Mouse (Mus musculus) heart, embryonic 16.5 days (tissue): Measurements from ENCODE around the gene Galnt6. TPM values are rescaled to one million over a fixed set of nuclear protein-coding genes. Genes with fewer than 3 reads are reported as not detected.
"Not testable (repeated sequence)": the region's sequence is repeated elsewhere in the genome, so short reads cannot be mapped to it uniquely, and the experiment has no call there.

Experiments
- ATAC-seq: fragments of 200-750 bp; cut with Nextera tagmentation; replicated peaks from 2 replicates; pipeline ENCODE4 v1.8.0; 2017; ENCODE audit warnings: moderate number of reproducible peaks; ENCODE audit not compliant: insufficient read depth, low FRiP score; ENCODE audit errors: extremely low read depth
- H3K27ac ChIP-seq: fragments of 300-500 bp; sonication (generic); 2 replicates; pipeline ENCODE4 v1.5.1; 2014; ENCODE audit warnings: mild to moderate bottlenecking, low read length, control low read depth, moderate library complexity
- H3K27me3 ChIP-seq: fragments of 300-500 bp; sonication (generic); 2 replicates; pipeline ENCODE4 v1.6.1; 2014; ENCODE audit warnings: low read length, mixed read lengths; ENCODE audit not compliant: control insufficient read depth, insufficient read depth
- H3K36me3 ChIP-seq: fragments of 300-500 bp; sonication (generic); 2 replicates; pipeline ENCODE4 v1.6.1; 2014; ENCODE audit not compliant: control insufficient read depth, insufficient read depth
- H3K4me1 ChIP-seq: fragments of 300-500 bp; sonication (generic); 2 replicates; pipeline ENCODE4 v1.6.1; 2014; ENCODE audit warnings: low read length, mixed read lengths; ENCODE audit not compliant: control insufficient read depth, insufficient read depth
- H3K4me2 ChIP-seq: fragments of 300-500 bp; sonication (generic); 2 replicates; pipeline ENCODE4 v1.6.1; 2014; ENCODE audit warnings: low read depth, mild to moderate bottlenecking, control low read depth, low read length
- H3K4me3 ChIP-seq: fragments of 300-500 bp; sonication (generic); 2 replicates; pipeline ENCODE4 v1.5.1; 2014; ENCODE audit warnings: mild to moderate bottlenecking, control low read depth, low read length
- H3K9ac ChIP-seq: fragments of 300-500 bp; sonication (generic); 2 replicates; pipeline ENCODE4 v1.6.1; 2014; ENCODE audit warnings: low read length, control low read depth
- H3K9me3 ChIP-seq: fragments of 300-500 bp; sonication (generic); replicated peaks from 2 replicates; pipeline ENCODE4 v1.6.1; 2016; ENCODE audit warnings: low read length; ENCODE audit not compliant: control insufficient read depth
- whole genome bisulfite sequencing: fragments of 180-500 bp; shearing (Covaris S2); extraction: QIAGEN DNeasy Blood & Tissue Kit; methylation state at CpG from one replicate; pipeline ENCODE4 v1.1.7; 2014; 5-methylcytosine and 5-hydroxymethylcytosine counted together
- polyA plus RNA-seq: library from polyadenylated mRNA; unstranded; fragments of >200 nt; fragmentation: Nextera tagmentation; extraction: Ambion mirVana; gene quantifications from 2 replicates; pipeline ENCODE4 v1.2.1, GENCODE M21; 2015

Galnt6 gene
- 1.0 and 2.4 TPM in 2 replicates for polyA plus RNA-seq

DNA sequence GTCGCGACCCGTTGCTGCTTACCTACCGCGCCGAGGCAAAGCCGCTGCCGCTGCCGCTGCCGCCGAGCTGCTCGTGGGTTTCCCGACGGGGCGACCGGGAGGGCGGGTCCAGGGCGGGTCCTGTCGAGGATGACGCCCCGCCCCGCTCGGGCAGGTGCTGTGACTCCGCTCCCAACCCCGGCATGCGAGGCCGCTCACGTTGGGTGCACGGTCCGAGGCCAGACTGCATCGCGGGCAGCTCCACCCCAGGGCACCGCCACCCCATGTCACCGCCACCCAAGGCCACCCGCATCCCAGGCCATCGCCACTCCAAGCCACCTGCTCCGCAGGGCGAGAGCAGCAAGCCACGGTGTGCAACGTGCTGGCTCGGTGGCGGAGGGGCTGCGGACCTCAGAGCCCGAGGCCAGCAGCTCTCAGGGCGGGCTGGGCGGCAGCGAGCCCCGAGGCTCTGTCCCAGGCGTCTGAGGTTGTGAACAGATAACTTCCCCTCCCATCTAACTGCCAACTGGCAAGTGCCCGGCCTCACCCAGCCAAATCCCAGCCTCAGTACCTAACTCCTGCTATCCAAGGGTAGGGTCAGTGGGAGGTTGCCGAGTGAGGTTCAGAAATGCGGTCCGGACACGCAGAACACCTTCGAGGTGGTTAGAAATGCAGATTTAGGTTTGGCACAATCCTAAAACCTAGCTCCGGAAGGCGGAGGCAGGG lies at the start of gene Galnt6:
Gene Galnt6, minus strand, starts transcription at position 96 of the 705 bp plus-strand sequence.
- Histone ChIP-seq H3K4me1 (peaks cover 5% of the 10 kb centered on the region; the same call in 1 of the 2 replicates), H3K27ac (no peak within 1 kb of the TSS), H3K4me3 (peak within 1 kb of the TSS; percentile 46), H3K36me3 (no peaks in the 10 kb centered on the region), H3K9me3 (no peaks in the 10 kb centered on the region), H3K4me2 (peak within 1 kb of the TSS; percentile 64), H3K27me3 (peaks cover 33% of the 10 kb centered on the region), H3K9ac (0 out of 2 replicates have a peak within 1 kb of the TSS, but pooled peaks have one; percentile 3)
- no peak for ATAC-seq
- WGBS = 6% methylated on average over 53 of the region's 57 CpGs

DNA sequence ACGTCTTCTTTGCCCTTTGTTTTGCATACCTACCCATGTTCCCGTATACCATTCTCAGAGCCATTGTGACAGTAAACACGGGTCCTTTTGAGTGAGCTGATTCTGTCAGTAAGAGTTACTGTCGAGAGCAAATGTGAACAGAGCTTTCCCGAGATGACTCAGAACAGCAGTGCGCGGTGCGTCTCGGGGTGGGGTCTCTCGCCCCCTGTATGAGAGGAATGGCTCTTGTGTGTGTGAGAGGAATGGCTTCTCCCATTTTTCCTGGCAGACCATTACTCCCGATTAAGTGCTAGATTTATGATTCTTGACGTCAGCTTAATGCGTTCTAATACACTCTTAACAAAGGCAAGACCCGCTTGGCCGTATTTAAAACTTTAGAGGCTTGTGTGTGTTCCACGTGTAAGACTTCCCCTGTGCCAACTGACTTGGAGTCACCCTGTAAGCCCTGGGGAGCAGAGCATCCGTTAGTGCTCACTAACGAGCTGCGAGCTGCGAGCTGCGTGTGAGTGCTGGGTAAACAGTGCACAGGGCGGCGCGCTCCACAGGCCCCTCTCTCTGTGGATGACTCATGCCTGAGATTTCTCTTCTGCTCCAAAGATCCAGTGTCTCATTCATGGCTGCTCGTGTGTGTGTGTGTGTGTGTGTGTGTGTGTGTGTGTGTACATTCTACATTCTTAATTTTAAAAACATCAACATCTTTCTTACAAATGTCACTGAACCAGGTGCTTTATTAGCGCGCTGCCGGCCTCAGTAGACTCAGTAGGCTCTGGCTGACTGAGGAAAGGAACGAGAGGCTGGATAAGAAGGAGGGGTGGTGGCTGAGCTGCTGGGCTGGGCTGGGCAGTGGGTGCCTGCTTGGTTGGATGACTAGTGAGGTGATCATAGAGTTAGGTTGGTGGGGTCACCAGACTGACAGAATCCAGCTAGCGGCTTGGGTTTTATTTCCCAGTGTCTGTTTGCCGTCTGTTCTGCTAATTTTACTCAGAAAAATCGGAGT lies 48.1 kb upstream of the Galnt6 start:
- H3K4me1 ChIP-seq = no peaks in the 10 kb centered on the region

DNA sequence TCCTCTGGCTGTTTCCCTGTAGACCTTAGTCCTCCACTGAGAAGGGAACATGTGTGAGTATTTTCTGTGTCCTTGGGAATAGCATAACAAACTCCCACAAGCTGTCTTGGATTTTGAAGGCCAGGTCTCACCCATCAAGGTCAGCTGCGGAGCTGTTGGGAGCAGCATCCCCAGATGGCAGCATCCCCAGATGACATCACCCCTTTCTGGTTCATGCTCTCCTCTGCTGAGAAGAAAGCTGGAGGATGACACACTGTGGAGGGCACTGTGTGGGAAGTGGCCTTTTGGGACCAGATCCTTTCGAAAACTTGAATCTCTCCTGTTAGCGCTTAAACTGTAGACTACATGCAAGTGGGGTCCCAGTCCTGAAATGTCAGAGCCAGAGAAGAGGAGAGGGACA lies 47.2 kb upstream of the Galnt6 start:
- WGBS = 84% methylated on average over 3 of the region's 3 CpGs
- Histone ChIP-seq H3K27ac (no peak overlapping the region), H3K27me3 (peaks cover 32% of the 10 kb centered on the region), H3K9ac (no peak overlapping the region), H3K9me3 (no peaks in the 10 kb centered on the region), H3K4me1 (no peaks in the 10 kb centered on the region), H3K4me2 (no peak overlapping the region), H3K36me3 (no peaks in the 10 kb centered on the region), H3K4me3 (no peak overlapping the region)
- no peak for ATAC-seq

More for the DNA sequence above, 48.1 kb upstream of the Galnt6 start:
- Histone ChIP-seq H3K27me3 (peaks cover 25% of the 10 kb centered on the region), H3K9me3 (no peaks in the 10 kb centered on the region), H3K9ac (no peak overlapping the region), H3K4me3 (no peak overlapping the region), H3K27ac (no peak overlapping the region), H3K4me2 (no peak overlapping the region), H3K36me3 (no peaks in the 10 kb centered on the region)
- 55% methylated on average over 32 of the region's 32 CpGs for WGBS
- ATAC-seq = no peak

DNA sequence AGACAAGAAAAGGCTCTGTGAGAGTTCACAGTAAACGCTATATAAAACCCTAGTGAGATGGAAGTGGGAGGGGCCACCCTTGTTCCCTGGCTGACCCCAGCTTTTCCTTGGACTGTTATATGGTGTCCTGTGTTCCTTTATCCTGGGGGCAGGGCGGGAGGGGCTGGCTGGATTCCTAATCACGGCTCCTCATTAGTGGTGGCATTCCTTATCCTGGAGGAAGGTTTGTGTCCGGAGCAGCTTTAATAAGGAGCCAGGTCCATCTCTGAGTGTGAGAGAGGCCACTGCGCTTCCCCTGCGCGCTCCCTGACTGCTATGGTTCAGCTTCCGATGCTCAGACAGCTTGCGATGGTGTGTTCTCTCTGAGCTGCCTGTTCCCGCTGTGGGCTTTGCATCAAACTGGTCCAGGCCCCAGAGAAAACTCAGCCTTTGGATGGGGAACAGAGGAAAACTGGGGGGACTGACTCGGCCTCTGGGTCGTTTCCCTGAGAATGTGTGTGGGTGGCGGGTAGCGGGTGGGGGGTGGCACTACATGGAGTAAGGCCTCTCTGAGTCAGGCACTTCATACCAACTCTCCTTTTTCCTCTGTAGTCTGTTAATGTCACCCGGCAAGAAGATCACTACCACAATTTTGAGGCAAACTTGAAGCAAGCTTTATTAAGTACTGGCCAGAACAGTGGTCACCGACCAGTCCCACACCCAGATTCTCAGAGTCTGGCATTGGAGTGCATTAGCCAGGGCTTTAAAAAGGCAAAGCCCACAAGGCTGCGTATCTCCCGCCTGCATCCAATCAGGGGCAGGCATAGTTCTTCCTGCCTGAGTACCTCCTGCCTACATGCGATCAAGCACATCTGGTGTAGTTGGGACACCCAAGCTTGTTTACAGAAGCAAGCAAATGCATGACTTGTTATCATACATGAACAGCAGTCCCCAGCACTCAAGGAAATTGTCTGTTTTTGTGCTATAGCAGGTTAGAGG lies 46.3 kb upstream of the Galnt6 start:
- peaks cover 35% of the 10 kb centered on the region for H3K27me3 ChIP-seq

DNA sequence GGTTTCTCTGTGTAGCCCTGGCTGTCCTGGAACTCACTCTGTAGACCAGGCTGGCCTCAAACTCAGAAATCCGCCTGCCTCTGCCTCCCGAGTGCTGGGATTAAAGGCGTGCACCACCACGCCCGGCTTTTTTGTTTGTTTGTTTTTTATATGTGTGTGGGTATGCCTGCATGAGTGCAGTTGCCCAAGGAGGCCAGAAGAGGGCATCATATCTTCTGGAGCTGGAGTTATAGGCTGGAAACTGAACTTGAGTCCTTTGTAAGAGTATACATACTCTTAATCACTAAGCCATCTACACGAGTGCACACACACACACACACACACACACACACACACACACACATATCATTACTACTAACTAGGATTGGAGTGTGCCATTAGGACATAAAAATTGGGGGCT lies 44.7 kb upstream of the Galnt6 start:
- peaks cover 31% of the 10 kb centered on the region for H3K27me3 ChIP-seq
- H3K4me3 ChIP-seq, H3K9ac ChIP-seq, H3K27ac ChIP-seq, H3K4me2 ChIP-seq, ATAC-seq, H3K9me3 ChIP-seq, H3K4me1 ChIP-seq, H3K36me3 ChIP-seq: not testable (repeated sequence)
- WGBS = 94% methylated on average over 6 of the region's 6 CpGs

More for the DNA sequence above, 46.3 kb upstream of the Galnt6 start:
- no peak overlapping the region for H3K4me2 ChIP-seq
- no peaks in the 10 kb centered on the region for H3K9me3 ChIP-seq
- ATAC-seq = no peak
- WGBS = 55% methylated on average over 19 of the region's 19 CpGs
- H3K4me1 ChIP-seq = no peaks in the 10 kb centered on the region
- no peaks in the 10 kb centered on the region for H3K36me3 ChIP-seq
- H3K27ac ChIP-seq = no peak overlapping the region
- no peak overlapping the region for H3K9ac ChIP-seq
- H3K4me3 ChIP-seq = no peak overlapping the region

DNA sequence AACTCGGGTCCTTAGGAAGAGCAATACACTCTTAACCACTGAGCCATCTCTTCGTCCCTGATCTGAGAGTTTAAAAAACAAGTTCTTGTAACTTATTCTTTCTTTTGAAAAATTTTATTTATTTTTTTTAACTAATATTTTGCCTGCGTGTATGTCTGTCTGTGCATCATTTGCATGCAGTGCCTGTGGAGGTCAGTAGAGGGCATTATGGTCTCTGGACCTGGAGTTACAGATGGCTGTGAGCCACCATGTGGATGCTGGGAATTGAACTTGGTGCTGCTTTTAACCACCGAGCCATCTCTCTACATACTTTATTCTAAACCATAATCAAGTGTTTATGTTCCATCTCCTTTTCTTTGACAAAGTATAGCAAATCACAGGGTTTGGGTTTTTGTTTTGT lies 43.5 kb upstream of the Galnt6 start:
- no peak for ATAC-seq
- no peak overlapping the region for H3K4me3 ChIP-seq
- no peaks in the 10 kb centered on the region for H3K36me3 ChIP-seq
- H3K9ac ChIP-seq = no peak overlapping the region
- whole genome bisulfite sequencing = 82% methylated on average over 4 of the region's 4 CpGs
- H3K27me3 ChIP-seq = peaks cover 39% of the 10 kb centered on the region
- H3K4me1 ChIP-seq = no peaks in the 10 kb centered on the region
- no peak overlapping the region for H3K27ac ChIP-seq
- no peak overlapping the region for H3K4me2 ChIP-seq
- no peaks in the 10 kb centered on the region for H3K9me3 ChIP-seq

DNA sequence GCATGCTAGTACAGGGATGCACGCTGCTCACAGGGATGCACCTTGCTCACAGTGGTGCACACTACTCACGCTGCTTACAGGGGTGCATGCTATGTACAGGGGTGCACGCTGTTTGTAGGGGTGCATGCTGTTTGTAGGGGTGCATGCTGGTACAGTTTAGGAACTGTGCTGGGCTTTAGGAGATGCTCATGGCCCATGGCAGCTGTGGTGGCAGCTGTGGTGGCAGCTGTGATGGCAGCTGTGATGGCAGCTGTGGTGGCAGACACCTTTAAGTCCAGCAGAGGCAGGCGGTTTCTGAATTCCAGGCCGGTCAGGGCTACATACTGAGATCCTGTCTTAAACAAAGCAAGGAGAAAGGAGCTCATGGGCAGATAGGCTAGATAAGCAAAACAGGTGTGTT lies 41.2 kb upstream of the Galnt6 start:
- H3K9me3 ChIP-seq = no peaks in the 10 kb centered on the region
- WGBS = 92% methylated on average over 5 of the region's 5 CpGs
- no peak for ATAC-seq
- H3K4me3 ChIP-seq = no peak overlapping the region
- peaks cover 50% of the 10 kb centered on the region for H3K27me3 ChIP-seq
- no peak overlapping the region for H3K4me2 ChIP-seq
- no peak overlapping the region for H3K27ac ChIP-seq
- H3K36me3 ChIP-seq = no peaks in the 10 kb centered on the region
- no peaks in the 10 kb centered on the region for H3K4me1 ChIP-seq
- H3K9ac ChIP-seq = no peak overlapping the region

DNA sequence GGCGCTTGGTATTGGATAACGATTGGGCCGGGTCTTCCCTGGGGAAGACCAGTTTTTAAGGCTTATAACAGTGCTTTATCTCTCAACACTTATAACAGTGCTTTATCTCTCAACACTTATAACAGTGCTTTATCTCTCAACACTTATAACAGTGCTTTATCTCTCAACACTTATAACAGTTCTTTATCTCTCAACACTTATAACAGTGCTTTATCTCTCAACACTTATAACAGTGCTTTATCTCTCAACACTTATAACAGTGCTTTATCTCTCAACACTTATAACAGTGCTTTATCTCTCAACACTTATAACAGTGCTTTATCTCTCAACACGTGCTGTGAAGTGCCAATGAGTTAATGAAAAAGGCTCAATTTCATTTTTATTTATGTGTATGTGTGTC lies 39.8 kb upstream of the Galnt6 start:
- not testable (repeated sequence) for H3K4me3 ChIP-seq, H3K9me3 ChIP-seq, H3K4me2 ChIP-seq, H3K36me3 ChIP-seq, H3K27ac ChIP-seq, ATAC-seq, H3K4me1 ChIP-seq, H3K9ac ChIP-seq
- WGBS = 44% methylated on average over 4 of the region's 4 CpGs
- H3K27me3 ChIP-seq = peaks cover 61% of the 10 kb centered on the region
